Mouse (Mus musculus) frontal cortex, postnatal 36 days (tissue): Measurements from ENCODE around the gene Grm7.

ENCODE experiments used
- DNase-seq, 2 experiments: peaks; one replicate each; pipeline ENCODE4 v3.0.0; 2022; ENCODE audit warnings: low spot score in 2 of 2

The Grm7 gene

DNA sequence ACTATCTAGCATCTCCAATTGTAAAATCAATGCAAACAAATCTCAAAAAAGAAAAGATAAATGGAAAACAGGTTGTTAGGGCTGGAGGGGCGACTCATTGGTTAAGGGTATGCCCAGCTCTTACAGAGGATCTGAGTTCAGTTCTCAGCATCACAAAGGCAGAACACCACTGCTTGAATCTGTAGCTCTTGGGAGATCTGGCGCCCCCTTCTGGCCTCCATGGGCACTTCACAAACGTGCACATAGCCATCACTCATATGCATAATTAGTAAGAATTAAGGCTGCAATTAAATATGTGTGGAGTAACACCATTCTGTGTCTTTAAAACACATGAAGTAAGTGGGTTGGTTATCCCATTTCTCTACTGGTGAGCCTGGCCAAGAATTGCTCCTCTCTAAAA, 914.1 kb downstream of the Grm7 start:
- DNase-seq: no peak

DNA sequence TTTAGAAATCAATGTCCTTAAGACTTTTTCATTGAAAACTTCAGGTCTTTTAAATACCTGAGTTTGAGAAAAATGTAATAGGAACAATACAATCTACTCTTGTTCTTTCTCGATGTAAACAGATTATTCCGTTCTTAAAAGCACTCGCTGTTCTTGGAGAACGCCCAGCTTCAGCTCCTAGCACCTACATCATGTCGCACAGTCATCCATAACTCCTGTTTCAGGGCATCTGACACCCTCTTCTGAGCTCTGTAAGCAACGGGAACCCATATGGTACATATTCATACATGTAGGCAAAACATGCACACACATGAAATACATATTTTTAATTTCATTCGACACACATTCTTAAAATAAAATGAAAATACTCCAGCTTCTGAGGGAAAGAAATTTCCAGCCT, 916.0 kb downstream of the Grm7 start:
- no peak for DNase-seq

DNA sequence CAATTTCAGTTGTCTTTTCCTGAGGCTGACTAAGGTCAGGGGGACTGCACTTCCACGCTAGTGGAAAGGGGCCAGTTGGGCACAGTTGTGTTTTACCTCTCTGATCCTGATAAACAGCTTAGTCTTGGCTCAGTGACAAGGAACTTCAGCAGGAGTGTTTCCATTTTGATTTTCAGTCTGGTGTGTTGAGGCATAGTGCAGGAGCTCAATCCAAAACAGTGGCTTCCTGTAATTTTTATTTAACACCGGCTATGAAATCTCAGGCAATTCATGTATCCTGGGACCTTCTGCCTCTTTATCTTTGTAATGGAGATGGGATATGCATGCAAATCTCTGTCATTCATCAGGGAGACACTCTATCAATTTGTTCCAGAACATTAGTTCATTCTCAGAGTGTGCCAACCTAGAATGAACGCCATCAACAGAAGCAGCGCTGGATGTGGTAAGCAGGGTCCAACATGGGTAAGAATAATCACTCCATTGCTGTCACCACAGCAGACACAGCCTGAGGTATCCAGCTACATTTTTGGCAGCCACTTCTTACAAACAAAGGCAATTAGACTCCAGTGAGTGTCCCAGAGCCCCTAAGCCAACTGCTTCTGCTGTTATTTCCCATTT, 926.2 kb downstream of the Grm7 start:
- no peak for DNase-seq

DNA sequence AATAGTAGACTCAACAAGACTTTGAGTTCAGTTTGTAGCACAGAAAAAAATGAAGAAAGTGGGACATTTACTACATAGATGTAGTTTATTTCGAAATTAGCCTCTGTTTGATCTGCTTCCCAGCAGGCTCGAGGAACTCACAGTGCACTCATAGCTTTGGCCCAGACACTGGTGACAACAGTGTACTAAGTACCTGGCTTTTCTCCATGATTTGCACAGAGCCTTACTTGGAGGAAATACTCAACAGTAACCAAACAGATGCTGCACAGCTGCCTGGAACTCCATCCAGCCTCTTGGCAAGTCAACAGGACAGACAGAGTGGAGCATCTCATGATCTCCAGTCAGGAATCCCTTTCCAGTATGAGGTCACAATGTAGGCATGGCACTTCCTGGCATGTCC, 939.5 kb downstream of the Grm7 start:
- no peak for DNase-seq

DNA sequence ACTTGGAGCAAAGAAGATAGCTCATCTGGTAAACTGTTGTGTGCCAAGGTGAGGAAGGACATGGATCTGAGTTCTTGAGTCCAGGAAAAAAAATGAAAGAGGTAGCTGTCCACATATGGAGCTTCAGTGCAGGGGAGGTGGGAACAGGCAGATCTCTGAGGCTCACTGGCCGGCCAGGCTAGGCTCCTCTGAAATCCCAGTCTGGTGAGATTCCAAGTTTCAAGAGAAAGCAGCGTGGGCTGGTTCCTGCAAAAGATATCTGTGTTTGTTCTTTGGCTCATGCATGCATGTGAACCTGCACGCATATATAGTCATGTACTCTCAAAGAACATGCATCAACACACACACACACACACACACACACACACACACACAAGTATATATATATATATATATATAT, 942.2 kb downstream of the Grm7 start:
- DNase-seq: peak; percentile 11 to 30

DNA sequence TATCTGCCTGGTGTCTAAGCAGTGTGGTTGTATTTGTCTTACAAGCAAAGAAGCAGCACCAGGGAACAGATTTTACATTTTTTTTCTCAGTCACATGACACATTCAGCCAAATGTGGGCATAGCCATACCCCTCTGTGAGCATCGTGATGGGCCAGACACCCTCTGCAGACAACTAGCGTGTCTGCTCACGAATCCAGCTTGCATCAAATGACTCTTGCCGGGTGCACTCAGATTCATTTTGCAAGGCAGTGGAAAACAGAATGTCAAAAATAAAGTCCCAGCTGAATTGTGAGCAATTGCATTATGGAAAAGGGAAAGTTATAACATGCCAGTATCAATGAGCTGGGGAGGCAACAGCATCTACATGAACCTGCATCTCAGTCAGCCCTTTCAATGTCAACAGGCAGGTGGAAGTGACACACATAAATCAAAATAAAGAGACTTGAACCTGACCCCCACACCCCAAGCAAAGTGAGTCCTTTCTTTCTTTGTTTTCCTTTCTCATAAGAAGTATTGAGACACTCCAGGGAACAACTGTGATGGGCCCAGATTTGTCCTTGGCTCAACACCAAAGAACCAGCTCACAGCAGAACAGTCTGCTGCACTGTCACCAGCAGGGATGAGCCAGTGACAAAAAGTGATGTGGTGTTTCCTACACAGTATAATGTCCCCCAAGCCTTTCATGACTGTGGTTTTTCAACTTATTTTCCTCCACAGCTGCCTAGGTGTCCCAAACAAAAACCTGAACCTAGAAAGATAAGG, 956.7 kb downstream of the Grm7 start:
- DNase-seq: peak; percentile 31 to 53

DNA sequence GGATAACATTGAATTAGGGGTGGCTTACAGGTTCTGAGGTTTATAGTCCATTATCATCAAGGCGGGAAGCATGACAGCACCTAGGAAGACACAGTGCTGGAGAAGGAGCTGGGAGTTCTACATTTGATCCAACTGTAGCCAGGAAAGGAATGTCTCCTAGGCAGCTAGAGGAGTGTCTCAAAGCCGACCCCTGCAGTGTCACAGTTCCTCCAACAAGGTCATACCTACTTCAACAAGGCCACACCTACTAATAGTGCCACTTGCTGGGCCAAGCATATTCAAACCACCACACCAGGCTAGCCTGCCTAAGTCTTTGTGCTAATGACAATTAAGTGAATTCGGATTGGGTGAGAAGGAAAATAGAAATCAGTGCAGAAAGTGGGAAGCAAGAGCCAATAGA, 965.0 kb downstream of the Grm7 start:
- no peak for DNase-seq

DNA sequence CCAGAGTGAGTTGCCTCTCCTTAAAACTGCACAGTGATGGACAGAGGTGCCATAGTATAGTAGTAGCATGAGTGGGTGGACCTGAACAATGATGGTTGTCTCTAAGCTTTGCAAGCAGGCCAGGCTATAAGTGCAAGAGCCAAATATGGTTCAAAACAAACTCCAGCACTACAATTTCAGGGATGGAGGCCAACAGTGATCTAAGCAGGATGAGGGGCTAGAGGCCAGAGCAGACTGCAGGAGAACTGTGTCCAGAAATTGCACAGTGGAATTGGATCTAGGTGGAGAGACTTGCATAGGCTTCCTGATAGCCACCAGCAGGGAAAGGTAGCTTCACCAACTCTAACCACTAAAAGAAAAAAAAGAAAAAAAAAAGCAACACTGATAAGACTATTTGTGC, 968.5 kb downstream of the Grm7 start:
- DNase-seq: no peak
